Mouse (Mus musculus) gastrocnemius, adult 2 months (tissue): ENCODE data around the gene Nr1i2. TPM values are rescaled to one million over a fixed set of nuclear protein-coding genes. Genes with fewer than 3 reads are reported as not detected.
A peak's percentile ranks its signal among the peaks of the same experiment; 100 is the strongest.

ENCODE experiments used
- DNase-seq: peaks from one replicate; pipeline ENCODE4 v3.0.0; 2022
- H3K27ac ChIP-seq: fragments of 200-600 bp; 2 replicates; pipeline ENCODE4 v1.8.1; 2022; ENCODE audit warnings: mild to moderate bottlenecking
- H3K4me3 ChIP-seq: fragments of 200-600 bp; 2 replicates; pipeline ENCODE4 v1.8.1; 2022; ENCODE audit warnings: mild to moderate bottlenecking, moderate library complexity
- CTCF ChIP-seq: fragments of 200-600 bp; IDR thresholded peaks from 2 replicates; pipeline ENCODE4 v1.8.1; 2022; ENCODE audit warnings: antibody characterized with exemption, mild to moderate bottlenecking, moderate library complexity
- intact Hi-C: fragments of 180-260 bp; cut with DNase I; formaldehyde crosslinking; loops from one replicate; pipeline ENCODE4 v1.15.1; 2025
- total RNA-seq, 2 experiments: library from RNA; stranded (reverse); gene quantifications; 2 replicates each; pipeline ENCODE4 v1.2.3; 2021

The Nr1i2 gene
- total RNA-seq, 2 experiments from 2014 or later = not detected

- Histone ChIP-seq H3K27ac (no peak overlapping the region), H3K4me3 (no peak overlapping the region)
- intact Hi-C loops = no loop called here
- DNase-seq = no peak
- TF ChIP-seq CTCF = no peak
Observed at GRCm38 (mm10) chr16:38280951-38281350, 13.7 kb downstream of the Nr1i2 start.

- no peak overlapping the region for H3K4me3 ChIP-seq
- H3K27ac ChIP-seq = no peak overlapping the region
- no peak for TF ChIP-seq CTCF
- DNase-seq = no peak
- intact Hi-C loops = no loop called here
Observed at GRCm38 (mm10) chr16:38279794-38280193, 14.8 kb downstream of the Nr1i2 start.

- Histone ChIP-seq H3K4me3 (no peak overlapping the region), H3K27ac (no peak overlapping the region)
- TF ChIP-seq CTCF = no peak
- DNase-seq = no peak
- intact Hi-C loops = no loop called here
Observed at GRCm38 (mm10) chr16:38274737-38275136, 19.9 kb downstream of the Nr1i2 start.

DNA sequence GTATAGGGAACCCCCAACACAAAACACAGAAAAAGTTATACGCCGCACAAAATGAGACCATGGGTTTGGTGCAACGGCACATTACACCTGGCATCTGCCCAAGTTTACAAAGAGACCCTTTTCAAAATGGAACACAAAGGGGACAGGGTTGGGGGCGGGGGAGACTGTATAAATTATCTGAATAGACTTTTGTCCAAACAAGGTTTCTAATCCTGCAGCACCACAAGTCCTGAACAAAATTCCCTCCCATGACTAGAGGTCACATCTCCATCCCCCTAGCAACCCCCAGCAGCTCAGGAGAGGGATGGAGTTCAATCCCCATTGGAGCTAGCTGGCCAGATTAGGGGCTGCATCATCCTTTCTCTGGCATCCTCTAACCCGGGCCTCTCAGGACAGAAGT lies 22.1 kb downstream of the Nr1i2 start:
- TF ChIP-seq CTCF = no peak
- intact Hi-C loops = no loop called here
- no peak for DNase-seq
- Histone ChIP-seq H3K27ac (no peak overlapping the region), H3K4me3 (no peak overlapping the region)

- intact Hi-C loops = no loop called here
- no peak overlapping the region for H3K4me3 ChIP-seq
- no peak for TF ChIP-seq CTCF
- no peak overlapping the region for H3K27ac ChIP-seq
- DNase-seq = no peak
Observed at GRCm38 (mm10) chr16:38271601-38272000, 23.0 kb downstream of the Nr1i2 start.

DNA sequence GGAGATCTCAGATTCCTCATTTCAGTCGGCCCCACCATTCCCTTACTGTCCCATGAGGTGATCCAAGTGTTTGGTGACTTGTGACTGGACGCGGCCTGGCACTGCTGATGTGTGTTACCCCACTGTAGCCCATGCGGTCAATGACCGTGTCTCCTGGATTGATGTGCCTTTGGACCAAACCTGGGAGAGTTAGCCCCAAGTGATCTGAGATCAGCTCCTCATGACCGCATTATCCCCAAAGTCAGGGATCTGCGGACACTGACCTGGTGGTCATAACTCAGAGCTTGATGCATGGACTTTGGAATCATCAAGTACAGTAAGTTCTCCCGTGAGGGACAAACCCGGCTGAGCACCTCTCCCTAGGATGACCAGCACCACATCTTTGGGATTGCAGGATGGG lies 38.7 kb downstream of the Nr1i2 start:
- no peak for TF ChIP-seq CTCF
- DNase-seq = no peak
- H3K4me3 ChIP-seq = no peak overlapping the region
- intact Hi-C loops = no loop called here
- no peak overlapping the region for H3K27ac ChIP-seq

GRCm38 (mm10) chr16:38255107-38255506 lies 39.5 kb downstream of the Nr1i2 start:
- intact Hi-C loops = no loop called here
- no peak overlapping the region for H3K4me3 ChIP-seq
- no peak for DNase-seq
- H3K27ac ChIP-seq = no peak overlapping the region
- peak; percentile 11; the same call in 1 of the 2 replicates for TF ChIP-seq CTCF

GRCm38 (mm10) chr16:38254001-38254400 lies 40.6 kb downstream of the Nr1i2 start:
- no peak for TF ChIP-seq CTCF
- DNase-seq = no peak
- intact Hi-C loops = no loop called here
- no peak overlapping the region for H3K27ac ChIP-seq
- no peak overlapping the region for H3K4me3 ChIP-seq

DNA sequence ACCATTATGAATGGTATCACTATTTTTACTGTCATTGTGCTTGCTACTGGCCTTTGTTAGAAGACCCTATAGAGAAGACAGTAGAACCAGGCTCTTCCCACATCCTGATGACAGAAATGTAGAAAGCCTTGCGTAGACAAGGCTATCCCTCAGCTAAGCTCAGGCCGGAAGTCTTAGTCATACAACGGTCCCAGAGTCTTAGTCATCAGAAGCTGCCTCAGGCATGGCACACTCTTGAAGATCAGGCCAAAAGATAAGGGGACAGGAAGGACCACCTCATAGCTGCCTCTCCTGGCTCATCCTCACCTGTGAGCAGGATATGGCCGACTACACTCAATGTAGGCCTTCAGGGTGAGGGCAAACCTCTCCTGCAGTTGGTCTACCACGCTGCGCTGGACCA lies 44.2 kb downstream of the Nr1i2 start:
- Histone ChIP-seq H3K4me3 (no peak overlapping the region), H3K27ac (no peak overlapping the region)
- DNase-seq = no peak
- intact Hi-C loops = no loop called here
- TF ChIP-seq CTCF = no peak

DNA sequence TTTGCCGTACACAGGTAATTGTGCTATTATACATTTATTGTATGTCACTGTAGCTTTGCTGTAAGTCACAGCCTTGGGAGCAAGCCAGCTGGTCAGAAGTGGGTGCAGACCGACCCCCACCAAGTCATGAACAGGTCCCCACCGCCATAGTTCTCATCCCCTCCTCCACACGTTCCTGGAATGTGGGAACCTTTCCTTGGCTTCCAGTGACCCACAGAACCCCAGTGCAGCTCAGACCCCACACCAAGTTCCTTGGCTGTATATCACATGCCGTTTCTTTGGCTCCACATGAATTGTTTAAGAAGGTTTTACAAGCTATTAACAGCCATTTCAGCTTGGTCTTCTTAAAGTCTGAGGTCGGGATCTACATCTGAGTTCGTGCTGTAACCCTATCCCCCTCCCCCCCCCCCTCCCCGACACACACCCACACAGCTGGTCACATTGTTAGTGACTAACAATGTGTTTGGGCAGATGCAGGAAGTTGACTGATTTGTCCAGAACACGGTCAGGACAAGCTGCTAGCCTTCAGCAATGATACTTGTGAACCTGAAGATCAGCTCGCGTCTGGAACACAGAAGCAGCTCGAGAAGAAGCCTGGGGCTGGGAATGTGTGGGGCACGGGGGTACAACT lies 46.2 kb downstream of the Nr1i2 start:
- TF ChIP-seq CTCF = no peak
- no peak for DNase-seq
- intact Hi-C loops = no loop called here
- peak overlapping the region; percentile 1 for H3K4me3 ChIP-seq
- peak overlapping the region; percentile 43; the same call in 1 of the 2 replicates for H3K27ac ChIP-seq

DNA sequence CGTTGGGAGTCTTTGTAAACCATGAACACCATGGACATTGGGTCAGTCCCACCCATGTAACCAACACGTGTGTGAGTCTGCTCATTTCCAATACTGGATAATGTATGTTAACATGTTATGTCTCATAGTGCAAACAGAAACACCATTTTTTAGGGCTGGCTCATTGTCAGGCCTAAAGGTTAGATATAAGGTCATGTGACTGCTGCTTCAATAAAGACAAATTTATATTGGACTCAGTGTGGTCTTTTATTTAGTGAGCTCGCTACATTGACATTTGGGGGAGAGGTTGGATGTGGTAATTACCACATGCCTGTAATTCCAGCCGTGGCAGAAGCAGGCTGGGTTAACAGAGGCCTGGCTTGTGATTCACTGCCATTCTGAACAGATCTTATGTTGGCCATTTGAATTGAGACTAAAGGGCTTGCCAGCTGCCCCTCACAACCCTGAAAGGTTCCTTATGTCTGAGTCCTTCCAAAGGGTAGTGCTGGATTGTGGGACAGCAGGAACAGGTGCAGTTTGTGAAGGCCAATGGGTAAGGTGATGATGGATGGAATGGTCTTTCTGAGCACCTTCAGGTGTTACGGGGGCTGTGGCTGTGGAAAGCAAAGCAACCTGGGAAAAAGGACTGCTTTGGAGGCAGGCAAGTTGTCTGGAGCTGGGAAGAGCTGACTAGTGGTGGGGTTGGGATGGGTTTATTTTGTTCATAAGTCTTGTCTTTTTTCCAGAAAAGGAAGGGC lies 48.6 kb downstream of the Nr1i2 start:
- Histone ChIP-seq H3K27ac (no peak overlapping the region), H3K4me3 (no peak overlapping the region)
- no peak for DNase-seq
- no peak for TF ChIP-seq CTCF
- intact Hi-C loops = no loop called here

DNA sequence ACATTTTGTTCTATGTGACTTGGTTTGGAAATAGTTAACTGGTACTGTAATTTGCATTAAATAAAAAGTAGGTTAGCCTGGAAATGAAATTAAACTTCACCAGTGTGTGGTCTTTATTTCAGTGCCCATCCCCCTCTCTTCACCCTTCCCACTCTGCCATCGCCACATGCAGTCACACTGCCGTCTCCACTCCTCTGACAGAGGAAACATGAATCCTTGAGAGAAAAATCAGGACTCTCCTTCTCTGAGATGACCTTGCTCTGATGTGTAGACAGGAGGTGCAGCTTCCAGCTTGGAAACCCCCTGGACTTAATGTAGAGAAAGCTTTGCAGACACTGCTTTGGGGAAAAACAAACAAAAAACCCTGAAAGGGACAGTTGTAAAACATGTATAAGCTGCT lies 49.2 kb downstream of the Nr1i2 start:
- no peak for TF ChIP-seq CTCF
- H3K27ac ChIP-seq = no peak overlapping the region
- H3K4me3 ChIP-seq = no peak overlapping the region
- intact Hi-C loops = no loop called here
- DNase-seq = no peak

- Histone ChIP-seq H3K4me3 (no peak overlapping the region), H3K27ac (no peak overlapping the region)
- intact Hi-C loops = no loop called here
- TF ChIP-seq CTCF = no peak
- DNase-seq = no peak
Observed at GRCm38 (mm10) chr16:38244111-38244510, 50.5 kb downstream of the Nr1i2 start.

DNA sequence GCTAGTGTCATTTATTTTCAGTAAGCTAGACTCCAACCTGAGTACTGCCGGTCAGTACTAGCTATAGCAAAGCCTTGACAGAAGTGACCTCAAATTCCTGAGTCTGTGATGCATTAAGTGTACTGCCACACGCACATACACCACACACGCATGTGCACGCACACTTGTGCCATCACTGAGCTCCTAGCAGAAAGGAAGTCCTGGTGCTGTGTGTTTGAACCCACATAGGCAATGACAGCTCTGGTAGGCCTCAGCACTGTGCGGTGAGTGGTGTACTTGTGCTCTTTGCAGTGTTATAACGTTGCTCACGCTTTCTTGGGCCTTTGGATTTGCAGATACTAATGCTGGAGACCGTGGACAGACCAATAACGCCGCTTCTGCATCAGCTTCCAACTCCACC lies 54.5 kb downstream of the Nr1i2 start:
- intact Hi-C loops = no loop called here
- no peak overlapping the region for H3K4me3 ChIP-seq
- H3K27ac ChIP-seq = no peak overlapping the region
- no peak for TF ChIP-seq CTCF
- DNase-seq = no peak
